Mouse (Mus musculus) cerebellum, postnatal 4 days (tissue): ENCODE measurements around the gene Pnp2.
"Not testable (repeated sequence)": the region's sequence is repeated elsewhere in the genome, so short reads cannot be mapped to it uniquely, and the experiment has no call there.

Experiments
- DNase-seq, 2 experiments: peaks; one replicate each; pipeline ENCODE4 v3.0.0; 2022; ENCODE audit warnings: low spot score in 2 of 2, mixed read lengths in 1 of 2

The Pnp2 gene

GRCm38 (mm10) chr14:50957146-50957545 lies 1.4 kb downstream of the Pnp2 start:
- DNase-seq = not testable (repeated sequence)

GRCm38 (mm10) chr14:50958289-50958995 lies 2.6 kb downstream of the Pnp2 start:
- DNase-seq = not testable (repeated sequence)

GRCm38 (mm10) chr14:50968216-50968980 lies 12.6 kb downstream of the Pnp2 start:
- no peak for DNase-seq

DNA sequence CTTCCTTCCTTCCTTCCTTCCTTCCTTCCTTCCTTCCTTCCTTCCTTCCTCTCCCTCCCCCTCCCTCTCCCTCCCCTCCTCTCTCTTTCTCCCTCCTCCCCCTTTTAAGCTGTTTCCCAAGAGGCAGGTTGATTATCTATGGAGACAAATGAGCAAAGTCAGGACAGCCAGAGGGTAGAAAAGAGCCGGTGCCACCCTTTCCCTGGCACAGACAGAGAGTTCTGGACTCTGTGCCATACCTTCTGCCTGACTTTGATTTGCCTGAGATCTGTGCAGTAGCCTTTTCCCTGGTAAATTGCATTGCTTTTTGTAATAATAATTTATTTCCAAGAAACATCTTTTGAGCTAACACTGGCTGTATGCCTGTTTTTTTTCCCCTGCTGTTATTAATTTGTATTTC lies 13.2 kb downstream of the Pnp2 start:
- DNase-seq = no peak

DNA sequence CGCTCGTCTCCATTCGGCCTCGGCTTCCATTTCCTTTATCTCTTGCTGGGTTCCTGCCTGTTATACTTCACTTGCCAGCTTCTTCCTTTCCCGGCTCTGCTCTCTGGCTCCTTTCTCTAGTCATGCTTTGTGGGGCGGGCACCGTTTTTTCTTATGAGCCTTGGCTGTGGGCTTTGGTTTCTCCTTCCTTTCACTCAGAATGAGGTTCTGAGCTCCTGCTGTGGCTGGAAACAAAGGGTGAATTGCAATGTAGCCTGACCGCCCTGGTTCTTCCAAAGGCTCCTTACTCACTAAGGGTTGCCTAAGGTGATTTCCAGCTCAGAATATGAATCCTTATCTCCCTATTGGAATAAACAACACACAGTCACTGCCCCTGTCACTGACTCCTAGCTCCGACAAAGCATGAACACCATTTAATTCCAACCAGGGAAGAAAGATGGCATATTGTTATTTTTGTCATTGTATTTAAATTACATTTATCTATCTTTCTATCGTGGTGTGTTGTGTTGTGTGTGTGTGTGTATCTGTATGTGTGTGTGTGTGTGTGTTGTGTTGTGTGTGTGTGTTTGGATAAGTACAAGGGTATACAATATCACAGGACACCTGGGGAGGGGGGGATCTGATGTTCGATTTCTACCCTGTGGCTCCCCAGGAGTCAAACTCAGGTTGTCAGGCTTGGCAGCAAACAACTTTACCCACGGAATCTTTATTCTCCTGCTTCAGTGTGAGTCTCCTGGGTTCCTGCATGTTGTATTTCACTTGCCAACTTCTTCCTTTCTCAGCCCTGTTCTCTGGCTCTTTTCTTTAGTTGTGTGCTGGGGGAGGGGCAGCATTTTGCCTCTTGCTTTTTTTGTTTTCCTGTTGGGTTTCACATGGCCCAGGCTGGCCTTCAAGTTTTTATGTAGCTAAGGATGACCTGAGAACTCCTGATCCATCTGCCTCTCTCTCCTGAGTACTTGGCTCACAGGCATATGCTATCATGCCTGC lies 14.1 kb downstream of the Pnp2 start:
- DNase-seq = peak in 1 of 2 experiments; percentile 20

- no peak for DNase-seq
These were observed 15.0 kb downstream of the Pnp2 start for GRCm38 (mm10) chr14:50970822-50971221.

DNA sequence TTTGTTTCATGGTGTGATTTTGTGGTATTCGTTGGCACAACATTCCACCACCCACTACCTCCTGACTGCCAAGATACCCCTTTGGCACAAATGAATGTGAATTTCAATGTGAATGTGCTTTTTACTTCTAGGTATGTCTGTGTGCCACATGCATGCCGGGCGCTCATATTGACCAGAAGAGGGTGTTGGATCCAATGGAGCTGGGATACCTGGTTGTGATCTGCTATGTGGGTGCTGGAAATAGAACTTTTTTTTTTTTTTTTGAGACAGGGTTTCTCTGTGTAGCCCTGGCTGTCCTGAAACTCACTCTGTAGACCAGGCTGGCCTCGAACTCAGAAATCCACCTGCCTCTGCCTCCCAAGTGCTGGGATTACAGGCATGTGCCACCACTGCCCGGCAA lies 17.3 kb downstream of the Pnp2 start:
- not testable (repeated sequence) for DNase-seq

DNA sequence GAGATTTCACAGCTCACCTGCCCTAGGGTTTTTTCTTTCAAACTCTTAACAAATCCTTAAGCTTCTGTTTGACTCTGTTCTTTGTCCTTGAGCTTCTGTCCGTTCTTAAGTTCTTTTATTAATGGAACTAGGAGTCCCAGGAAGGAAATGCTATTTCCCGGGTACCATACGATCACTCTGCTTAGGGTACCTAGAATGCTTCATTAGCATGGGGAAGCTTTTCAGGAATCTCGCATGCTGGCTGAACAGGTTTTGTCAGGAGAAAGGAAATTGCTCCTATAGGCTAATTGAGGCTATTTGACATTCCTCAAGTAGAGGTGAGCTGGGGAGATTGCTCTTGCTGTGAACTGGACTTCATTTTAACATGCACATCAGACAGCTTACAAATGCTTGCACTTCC lies 17.9 kb downstream of the Pnp2 start:
- no peak for DNase-seq

- DNase-seq = no peak
These were observed 19.2 kb downstream of the Pnp2 start for GRCm38 (mm10) chr14:50975001-50975400.

GRCm38 (mm10) chr14:50976674-50977073 lies 20.9 kb downstream of the Pnp2 start:
- DNase-seq = no peak

- DNase-seq = not testable (repeated sequence)
These were observed 22.7 kb downstream of the Pnp2 start for GRCm38 (mm10) chr14:50978451-50978850.

DNA sequence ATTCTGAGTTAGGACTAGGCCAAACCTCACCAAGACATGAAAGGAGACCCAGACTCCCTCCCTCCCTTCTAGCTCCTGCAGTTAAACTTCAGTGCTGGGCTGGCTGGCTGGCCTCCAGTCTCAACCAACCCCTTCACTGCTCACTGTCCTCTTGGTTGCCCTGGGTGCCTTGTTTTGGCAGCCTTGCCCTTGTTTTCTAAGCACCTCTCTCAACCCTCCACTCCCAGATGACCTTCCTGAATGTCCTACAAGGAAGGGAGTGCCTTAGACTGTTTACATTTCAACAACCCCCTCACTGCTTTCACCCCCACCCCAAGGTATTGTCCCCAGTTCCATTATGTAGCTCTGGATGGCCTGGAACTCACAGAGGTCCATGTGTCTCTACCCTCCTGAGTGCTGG lies 23.8 kb downstream of the Pnp2 start:
- no peak for DNase-seq

DNA sequence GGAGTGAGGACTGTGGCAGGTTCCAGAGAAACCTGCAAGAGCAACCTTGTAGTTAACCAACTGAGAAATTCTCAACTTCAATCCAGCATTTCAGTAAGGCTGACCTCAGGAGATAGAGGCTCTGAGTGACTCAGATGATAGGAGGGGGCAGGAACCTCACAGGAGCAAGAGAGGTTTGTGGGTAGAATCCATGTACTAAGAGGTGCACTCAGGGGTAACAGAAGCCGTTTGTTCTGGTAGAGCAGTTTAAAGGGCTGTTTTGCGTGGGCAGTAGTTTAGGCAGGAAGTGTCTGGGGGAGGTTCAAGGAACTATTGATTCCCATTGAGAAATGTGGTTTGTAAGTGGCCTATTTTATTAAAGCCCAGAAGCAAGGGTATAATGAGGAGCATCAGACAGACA lies 25.4 kb downstream of the Pnp2 start:
- DNase-seq = no peak

DNA sequence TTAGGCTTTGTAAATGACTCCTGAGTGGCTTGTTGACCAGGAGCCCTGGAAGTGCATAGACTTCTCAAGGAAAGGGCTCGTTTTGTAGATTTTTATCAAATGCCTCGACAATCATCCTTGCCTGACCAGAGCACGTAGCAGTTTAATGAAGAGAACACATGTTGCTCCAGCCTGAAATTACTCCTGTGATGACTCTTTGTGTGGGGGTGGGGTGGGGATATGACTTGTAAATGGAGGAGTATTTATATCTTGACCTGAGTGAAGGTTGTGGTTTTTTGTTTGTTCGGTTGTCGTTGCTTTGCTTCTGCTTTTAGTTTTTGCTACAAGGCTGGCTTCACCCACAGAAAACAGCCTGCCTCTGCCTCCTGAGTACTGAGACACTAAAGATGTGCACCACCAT lies 26.0 kb downstream of the Pnp2 start:
- DNase-seq = no peak

GRCm38 (mm10) chr14:50987668-50988067 lies 31.9 kb downstream of the Pnp2 start:
- DNase-seq = no peak

GRCm38 (mm10) chr14:50991037-50991436 lies 35.2 kb downstream of the Pnp2 start:
- DNase-seq = no peak

DNA sequence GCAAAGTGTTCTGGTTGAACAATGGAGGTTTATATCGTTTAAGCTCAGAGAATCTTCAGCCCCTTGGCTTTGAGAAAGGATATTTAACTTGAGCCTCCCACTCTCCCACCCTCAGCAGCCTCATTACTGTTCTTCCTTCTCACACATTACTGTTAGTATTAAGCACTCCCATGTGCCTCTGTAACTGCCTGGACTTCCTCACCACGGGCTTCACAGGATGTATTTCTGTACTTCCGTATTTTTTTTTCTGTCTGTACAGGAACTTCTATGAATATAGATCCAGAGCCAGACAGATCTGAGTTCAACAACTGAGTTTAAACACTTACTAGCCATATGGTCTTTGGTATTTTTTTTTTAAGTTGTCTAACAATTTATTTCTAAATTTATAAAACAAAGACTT lies 41.3 kb downstream of the Pnp2 start:
- DNase-seq = no peak

DNA sequence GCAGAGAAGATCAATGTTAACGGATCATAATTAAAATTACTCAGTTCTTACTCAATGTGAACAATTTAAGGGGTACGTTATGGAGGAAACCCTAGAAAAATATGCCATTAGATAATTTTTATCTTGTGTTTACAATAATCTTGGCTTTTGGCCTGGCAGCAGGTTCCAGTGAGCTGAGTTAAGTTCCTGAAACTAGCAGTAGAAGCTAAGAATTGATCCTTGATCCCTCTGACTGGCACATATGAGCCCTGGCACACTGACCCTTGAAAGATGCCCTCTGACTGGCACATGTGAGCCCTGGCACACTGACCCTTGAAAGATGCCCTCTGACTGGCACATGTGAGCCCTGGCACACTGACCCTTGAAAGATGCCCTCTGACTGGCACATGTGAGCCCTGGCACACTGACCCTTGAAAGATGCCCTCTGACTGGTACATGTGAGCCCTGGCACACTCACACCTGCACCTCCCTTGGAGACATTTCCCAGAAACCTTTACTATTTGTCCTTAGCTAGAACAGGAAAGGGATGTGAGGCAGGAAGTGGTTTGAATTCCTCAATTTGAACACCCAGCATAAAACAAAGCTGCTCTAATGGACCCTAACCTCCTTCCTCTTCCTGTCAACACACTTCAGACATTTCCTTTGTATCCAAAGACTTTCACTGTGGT lies 42.3 kb downstream of the Pnp2 start:
- DNase-seq = no peak

GRCm38 (mm10) chr14:51007152-51007801 lies 51.5 kb downstream of the Pnp2 start, which contains the start of gene Rnase10:
Gene Rnase10, plus strand, starts transcription at chr14:51007751.
- DNase-seq = no peak

GRCm38 (mm10) chr14:51007914-51008713 lies 52.3 kb downstream of the Pnp2 start:
- DNase-seq = peak in 1 of 2 experiments; percentile 3
